In the genomic region with DNA sequence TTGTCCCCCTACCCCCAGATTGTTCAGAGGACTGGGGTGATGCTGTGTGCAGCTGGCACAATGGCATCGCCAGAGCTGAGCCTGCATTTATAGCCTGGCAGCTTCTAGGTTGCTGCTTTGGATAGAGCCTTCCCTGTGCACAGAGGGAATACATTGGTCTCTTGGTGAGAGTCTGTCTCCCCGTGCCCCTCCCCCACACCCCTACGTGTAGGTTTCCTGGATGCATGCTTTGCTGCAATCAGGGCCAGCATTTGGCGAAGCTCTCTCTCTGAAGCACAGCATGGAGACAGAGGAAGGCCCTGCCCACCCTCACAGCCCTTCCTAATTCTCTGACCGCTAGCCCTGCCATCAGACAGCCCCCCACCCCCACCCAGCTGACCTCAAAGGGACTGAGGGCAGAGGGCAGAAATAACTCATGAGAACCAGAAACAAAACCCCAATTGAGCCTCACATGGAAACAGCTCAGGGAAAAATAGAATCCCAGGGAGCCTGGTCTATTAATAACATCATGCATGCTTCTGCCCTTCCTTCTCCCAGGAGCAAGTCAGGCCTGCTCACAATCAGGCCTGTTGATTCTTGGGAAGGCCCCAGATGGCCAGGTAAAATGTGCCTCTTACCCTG, we compare ENCODE assay signal across 8 mouse cellular contexts.
DNase-seq lines count a peak whose midpoint lies in the region; ATAC-seq lines count a peak whose summit lies in the region.

No protein-coding gene starts in this region.

- intact Hi-C loops in heart, postnatal 10 days (cut with DNase I), result no loop called here

- H3K4me2 ChIP-seq in midbrain, embryonic 16.5 days (ENCODE audit: low read length), result no peak overlapping the region

- H3K27me3 ChIP-seq in hindbrain, embryonic 10.5 days (ENCODE audit: insufficient read depth, poor library complexity, severe bottlenecking), result no peaks in the 10 kb centered on the region
- H3K27me3 ChIP-seq in midbrain, embryonic 16.5 days (ENCODE audit: control insufficient read depth, insufficient read depth, low read depth, low read length), result no peaks in the 10 kb centered on the region

- H3K4me3 ChIP-seq in hindbrain, embryonic 10.5 days, result no peak overlapping the region
- H3K4me3 ChIP-seq in midbrain, embryonic 16.5 days (ENCODE audit: low read depth, low read length), result no peak overlapping the region

- no peaks in the 10 kb centered on the region for H3K36me3 ChIP-seq in hindbrain, embryonic 10.5 days
- H3K36me3 ChIP-seq in midbrain, embryonic 16.5 days (ENCODE audit: control insufficient read depth, insufficient read depth, low read length), result no peaks in the 10 kb centered on the region

- H3K4me1 ChIP-seq in hindbrain, embryonic 10.5 days (replicated peaks), result peaks cover 43% of the 10 kb centered on the region
- H3K4me1 ChIP-seq in midbrain, embryonic 16.5 days (ENCODE audit: control insufficient read depth, insufficient read depth, low read length), result peaks cover 6% of the 10 kb centered on the region; the same call in 1 of the 2 replicates

- ATAC-seq in midbrain, embryonic 16.5 days, result no peak
- ATAC-seq in megakaryocyte-erythroid progenitor cell, adult 5-6 weeks (replicated peaks; ENCODE audit: low FRiP score, low TSS enrichment, poor library complexity, severe bottlenecking), result no peak

- H3K9me3 ChIP-seq in hindbrain, embryonic 10.5 days, result no peaks in the 10 kb centered on the region
- H3K9me3 ChIP-seq in midbrain, embryonic 16.5 days (replicated peaks; ENCODE audit: control insufficient read depth, low read length, poor library complexity, severe bottlenecking), result no peaks in the 10 kb centered on the region

- H3K27ac ChIP-seq in hindbrain, embryonic 10.5 days, result peak overlapping the region; percentile 64
- no peak overlapping the region for H3K27ac ChIP-seq in midbrain, embryonic 16.5 days (ENCODE audit: low read length)

- WGBS in hindbrain, embryonic 10.5 days, result 12% methylated on average over 5 of the region's 5 CpGs
- 11% methylated on average over 5 of the region's 5 CpGs for WGBS in midbrain, embryonic 16.5 days

- peak; percentile 26 to 46 for DNase-seq in heart, adult 9 months (ENCODE audit: low spot score in 2 of 2)
- DNase-seq in heart, postnatal 10 days, result no peak
- peak; percentile 71 for DNase-seq in embryo, embryonic 9.5 days (ENCODE audit: extremely low spot score)
- peak; percentile 72 for DNase-seq in hindbrain, embryonic 10.5 days (ENCODE audit: low spot score)
- DNase-seq in left cerebral cortex, adult 9 months (ENCODE audit: low spot score in 2 of 2), result no peak
- DNase-seq in gastrocnemius, adult 18-20 months (ENCODE audit: low spot score), result no peak

- 0 out of 2 replicates have a peak overlapping the region, but pooled peaks have one; percentile 10 for H3K9ac ChIP-seq in midbrain, embryonic 16.5 days (ENCODE audit: low read depth, low read length)

Comparison
In these comparisons a context has a peak if more than half of its experiments do, and no peak if none do; other contexts are left out.
1. DNase-seq: peak in heart, adult 9 months (2 of 2), embryo, embryonic 9.5 days (single experiment) and hindbrain, embryonic 10.5 days (single experiment); none in heart, postnatal 10 days (0 of 2), left cerebral cortex, adult 9 months (0 of 2) and gastrocnemius, adult 18-20 months (single experiment).